Mouse (Mus musculus) c-Kit-positive CD71-positive TER-119-negative erythroid progenitor cells, embryonic 14.5 days (primary cell): ENCODE measurements around the gene Tmem94.

Source experiments
- DNase-seq: peaks from one replicate; pipeline ENCODE4 v3.0.0-alpha.2; 2013; ENCODE audit warnings: low read depth

The Tmem94 gene

DNA sequence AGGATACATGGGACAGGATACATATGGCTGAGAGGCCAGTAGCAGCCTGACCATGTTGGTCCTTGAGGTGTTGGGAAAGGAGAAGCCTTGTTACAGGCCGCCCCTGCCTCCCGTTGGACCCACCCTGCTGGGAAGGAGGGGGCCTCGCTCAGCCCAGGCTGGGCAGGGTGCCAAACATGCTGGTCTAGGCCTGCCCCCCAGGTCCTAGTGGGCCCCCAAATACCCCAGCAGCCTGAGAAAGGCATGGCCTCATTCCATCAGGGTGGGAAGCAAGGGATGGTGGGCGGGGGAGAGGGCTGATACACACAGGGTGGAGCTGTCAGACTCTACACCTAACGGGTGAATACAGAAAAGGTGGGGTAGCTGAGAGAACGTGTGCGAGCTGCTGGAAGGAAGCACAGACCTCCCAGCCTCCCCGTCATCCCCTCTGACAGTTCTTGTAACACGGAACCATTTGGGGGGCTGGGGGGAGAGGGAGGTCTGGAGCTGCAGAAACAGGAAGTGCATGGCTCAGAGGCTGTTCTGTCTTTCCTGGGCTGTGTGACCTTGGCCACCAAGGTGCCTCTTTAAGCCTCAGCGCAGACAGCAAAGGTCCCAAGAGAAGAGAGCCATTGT lies 43.6 kb downstream of the Tmem94 start:
- DNase-seq, result no peak

DNA sequence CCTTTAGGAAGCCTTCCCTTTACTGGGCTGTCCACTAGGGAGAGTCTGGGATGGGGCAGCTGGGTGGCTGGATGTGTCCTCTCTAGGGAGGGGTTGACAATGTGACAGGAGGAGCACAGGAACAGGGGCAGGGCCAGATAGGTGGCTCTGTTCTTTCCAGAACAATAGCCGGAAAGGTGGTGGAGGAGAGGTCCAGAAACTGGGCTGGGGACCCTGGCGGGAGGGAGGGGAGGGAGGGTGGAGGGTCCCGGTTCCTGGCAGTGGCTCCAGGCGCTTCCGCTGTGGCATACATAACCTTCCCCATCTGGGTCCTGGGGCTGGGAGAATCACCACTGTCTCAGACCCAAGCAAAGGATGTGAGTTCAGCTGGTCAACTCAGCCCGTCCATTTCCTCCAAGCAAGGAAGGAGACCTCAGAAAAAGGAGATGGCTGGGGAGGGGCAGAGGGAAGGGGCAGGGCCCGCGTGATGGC lies 44.1 kb downstream of the Tmem94 start:
- DNase-seq, result no peak

DNA sequence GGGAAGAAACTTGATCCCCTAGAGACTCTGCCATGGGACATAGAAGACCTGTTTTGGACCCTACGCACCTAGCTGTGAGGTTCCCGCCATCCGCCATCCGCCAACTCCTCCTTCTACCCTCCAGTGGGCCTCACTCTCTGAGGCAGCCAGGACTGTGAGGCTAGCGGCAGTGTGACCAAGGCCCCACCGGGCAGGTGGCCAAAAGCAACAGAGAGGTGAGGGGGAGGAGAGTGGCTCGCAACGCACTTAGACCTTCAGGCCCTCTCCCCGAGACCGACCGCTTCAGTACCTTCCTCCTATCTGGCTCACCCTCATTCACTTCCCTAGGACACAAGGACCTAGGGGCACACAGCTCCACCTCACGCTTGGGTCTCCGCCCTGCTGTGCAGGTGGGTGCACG lies 45.1 kb downstream of the Tmem94 start:
- no peak for DNase-seq

DNA sequence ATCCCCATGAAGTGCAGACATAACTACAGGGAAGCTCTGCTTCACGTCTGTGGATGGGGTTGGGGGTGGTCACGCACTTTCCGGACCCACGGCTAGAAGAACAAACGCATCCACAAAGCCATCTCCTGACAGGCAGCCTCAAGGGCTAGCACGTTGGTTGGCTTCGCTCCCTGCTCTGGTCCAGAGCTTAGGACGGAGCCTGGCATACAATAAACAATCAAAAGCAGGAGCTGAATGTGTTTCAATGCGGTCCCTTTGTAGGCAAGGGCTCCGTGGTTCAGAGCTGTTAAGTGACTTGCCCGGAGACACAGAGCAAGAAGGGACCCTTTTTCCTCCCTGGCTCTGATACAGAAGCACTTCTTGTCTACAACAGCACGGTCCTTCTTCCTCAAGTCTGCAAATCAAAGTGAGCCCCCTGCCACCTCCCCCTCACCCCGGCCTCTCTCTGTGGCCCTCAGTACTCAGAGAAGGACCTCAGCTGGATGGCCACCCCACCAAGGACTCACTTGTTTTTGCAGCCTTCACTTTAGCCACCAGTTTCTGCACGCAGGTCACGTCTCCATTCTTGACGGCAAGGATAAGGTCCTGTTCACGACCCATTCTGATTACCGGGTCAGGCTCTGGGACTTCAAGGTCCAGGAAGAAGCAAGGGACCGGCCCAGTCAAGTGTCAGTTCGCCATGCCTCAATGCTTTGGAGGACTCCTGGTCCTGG lies 46.3 kb downstream of the Tmem94 start:
- no peak for DNase-seq

DNA sequence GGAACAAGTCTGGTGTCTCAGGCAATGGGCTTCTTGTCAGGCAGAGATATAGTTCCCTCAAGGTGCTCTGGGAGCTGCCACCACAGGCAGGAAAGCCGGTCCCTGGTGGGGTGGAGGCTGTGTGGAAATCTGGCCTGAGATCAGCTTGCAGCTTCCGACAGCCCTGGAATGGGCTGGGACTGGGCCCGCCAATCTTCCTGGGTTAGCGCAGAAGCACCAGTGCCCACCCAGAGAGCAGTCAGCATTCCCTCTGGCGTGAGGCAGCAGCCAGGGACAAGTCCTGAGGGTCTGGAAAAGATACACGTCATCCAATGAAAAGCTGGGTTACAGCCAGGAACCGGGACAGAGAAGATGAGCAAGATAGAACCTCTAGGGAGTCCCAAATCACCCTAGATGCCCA lies 46.9 kb downstream of the Tmem94 start:
- DNase-seq, result no peak

DNA sequence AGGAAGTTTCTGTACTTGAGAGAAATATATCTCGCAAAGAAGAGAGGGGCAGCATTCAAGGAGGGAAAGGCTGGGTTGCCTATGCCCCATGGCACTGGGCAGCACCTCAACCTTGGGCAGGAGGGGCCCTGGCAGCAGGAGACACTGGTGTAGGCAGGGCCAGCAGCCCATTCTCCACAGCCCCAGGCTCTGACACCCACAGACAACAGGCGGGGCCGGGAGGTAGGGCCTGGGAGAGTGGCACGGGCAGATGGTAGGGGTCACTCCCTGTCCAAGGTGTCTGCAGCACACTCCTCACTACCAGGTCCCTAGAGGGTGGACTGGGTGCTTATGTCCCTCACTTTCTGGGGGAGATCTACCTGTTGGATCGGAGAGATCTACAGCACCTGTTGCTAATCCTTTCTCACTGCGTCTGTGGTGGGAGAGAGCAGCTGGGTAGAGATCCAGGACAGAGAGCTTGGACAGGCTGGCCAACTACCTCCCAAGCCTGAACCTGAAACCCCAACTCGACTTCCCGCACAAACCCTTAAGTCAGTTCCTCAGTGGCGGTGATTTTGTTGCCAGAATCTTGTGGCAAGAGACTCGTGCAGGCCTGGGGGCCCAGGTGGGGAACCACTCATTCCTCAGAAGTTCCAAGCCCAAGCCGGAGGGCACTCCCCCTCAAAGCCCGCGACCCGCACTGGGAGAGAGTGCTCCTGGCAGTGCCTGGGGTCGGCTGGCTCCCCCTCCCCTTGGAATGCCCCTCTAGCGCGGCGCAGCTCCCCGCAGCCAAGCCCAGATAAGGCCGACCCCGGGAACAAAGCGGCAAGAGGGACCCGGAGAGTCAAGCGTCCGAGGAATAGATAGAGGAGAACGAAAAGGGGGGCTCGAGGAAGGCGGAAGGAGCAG lies 47.5 kb downstream of the Tmem94 start:
- DNase-seq, result no peak

DNA sequence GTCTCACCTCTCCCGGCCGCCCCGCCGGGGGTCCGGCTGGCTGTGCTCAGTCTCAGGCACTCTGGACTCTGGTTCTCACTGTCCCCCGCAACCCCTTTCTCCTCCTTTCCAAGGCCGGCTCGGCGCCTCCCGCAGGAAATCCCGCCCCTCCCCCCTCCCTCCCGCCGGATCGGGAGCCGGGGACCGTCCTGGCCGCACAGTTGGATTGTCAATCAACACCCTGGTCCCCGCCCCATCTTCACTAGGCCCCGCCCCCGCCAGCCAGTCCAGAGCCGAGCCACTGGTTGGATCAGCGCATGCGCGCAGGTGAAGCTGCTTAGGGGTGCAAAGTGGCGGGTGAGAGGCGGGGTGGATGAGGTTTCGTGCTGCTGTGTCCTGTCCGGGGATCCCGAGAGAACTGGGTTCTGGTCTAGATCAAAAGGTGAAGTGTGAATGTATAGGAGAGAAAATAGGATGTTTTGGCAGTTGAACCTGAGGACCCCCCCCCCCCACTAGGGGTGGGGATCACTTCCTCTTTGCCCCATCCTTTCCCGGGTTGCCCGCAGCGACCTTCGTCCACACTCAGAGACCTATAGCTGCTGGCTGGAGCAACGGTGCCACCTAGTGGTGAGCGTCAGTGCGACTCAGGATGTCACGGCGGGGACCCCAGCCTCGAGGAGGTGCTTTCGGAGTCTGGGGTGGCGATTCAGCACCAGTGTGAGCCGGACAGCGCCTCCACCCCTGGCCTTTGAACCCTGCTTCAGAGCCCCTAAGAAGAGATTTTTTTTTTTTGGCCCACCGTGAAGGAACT lies 48.5 kb downstream of the Tmem94 start, which contains the start of gene Caskin2:
TSS of gene Caskin2 (minus strand) at position 133 of the 790 bp plus-strand sequence.
- DNase-seq, result peak; percentile 94

DNA sequence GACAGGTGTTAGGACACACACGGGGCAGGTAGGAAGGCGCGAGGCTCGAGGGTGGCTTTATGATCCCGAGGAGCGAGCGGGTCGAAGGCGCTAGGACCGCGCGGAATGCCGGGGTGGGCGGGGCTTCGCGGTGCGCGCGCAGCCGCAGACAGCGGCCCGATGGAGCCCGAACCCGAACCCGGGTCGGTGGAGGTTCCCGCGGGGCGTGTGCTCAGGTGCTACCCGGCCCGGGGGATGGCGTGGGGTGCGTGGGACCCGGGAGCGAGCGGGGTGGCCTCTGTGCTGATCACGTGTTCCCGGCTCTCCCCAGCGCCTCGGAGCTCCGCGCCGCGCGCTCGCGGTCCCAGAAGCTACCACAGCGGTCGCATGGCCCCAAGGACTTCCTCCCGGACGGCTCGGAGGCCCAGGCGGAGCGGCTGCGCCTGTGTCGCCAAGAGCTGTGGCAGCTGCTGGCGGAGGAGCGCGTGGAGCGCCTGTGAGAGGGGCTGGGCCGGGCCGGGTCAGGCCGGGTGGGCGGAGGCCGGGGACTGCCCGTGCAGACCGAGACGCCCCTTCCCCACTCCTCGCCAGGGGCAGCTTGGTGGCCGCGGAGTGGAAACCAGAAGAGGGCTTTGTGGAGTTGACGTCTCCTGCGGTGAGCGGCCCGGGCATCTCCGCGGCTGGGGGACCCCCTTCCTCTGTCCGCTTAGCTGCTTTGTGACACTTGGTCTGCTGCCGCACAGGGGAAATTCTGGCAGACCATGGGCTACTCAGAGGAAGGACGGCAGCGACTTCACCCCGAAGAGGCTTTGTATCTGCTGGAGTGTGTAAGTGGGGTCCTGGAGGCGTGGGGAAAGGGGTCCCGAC lies 49.6 kb downstream of the Tmem94 start, which contains the start of gene Tsen54:
TSS of gene Tsen54 (plus strand) at position 120 of the 846 bp plus-strand sequence.
- DNase-seq, result peak; percentile 75

DNA sequence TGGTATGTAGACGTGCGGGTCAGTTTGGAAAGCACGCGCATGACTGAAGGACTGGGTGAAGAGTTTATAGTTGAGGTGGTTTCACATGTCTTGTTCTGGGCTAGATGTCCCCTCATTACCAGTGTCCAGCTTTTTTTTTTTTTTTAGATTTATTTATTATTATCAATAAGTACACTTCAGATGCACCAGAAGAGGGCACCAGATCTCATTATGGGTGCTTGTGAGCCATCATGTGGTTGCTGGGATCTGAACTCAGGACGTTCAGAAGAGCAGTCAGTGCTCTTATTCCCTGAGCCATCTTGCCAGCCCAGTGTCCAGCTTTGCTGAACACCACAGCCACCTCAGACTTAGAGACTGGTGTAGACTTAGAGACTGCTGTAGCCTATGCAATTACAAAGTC lies 52.1 kb downstream of the Tmem94 start:
- DNase-seq, result no peak

DNA sequence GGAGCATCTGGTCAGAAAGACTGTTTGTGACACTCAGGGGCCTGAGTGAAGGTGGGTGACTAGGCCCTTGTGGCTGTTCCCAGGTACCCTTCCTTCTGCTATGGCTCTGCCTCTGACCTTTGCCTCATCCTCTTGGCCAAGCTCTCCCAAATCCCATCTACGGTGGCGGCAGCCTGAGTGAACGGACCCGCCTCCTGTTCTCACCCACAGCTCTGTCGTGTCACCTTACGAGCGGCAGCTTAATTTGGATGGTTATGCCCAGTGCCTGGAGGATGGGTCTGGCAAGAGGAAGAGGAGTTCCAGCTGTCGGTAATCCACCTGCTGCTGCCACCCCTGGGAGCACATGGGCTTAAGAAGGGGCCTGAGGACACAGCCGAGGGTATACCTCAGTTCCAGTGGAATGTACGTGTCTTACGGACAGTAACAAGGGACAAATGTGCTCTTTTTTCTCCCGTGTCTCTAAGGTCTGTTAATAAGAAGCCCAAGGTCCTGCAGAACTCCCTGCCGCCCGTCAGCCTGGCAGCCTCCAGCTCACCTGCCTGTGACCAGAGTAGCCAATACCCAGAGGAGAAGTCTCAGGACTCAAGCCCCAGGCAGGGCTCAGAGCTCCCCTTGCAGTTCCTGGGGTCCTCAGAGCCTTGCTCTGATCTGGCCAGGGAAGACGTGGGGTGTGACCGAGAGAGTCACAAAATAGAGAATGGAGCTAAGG lies 54.8 kb downstream of the Tmem94 start:
- no peak for DNase-seq

DNA sequence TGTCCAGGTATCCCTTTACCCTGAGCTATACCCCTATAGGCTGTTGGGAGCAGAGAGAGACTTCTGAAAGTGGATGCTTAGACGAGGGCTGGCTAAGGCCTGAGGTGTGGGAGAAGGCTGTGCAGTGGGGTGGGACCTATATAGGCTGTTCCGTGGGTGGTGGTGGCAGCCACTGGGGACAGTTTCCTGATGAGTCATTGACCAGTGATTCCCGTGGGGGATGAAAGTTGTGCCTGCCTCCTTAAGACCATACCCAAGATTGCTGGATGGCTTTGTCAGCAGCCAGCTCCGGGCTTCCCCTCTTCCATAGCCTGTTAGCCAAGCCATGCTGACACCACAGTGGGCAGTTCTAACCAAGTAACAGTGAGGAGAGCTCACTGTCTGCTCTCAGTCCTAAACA lies 55.8 kb downstream of the Tmem94 start:
- DNase-seq, result no peak

DNA sequence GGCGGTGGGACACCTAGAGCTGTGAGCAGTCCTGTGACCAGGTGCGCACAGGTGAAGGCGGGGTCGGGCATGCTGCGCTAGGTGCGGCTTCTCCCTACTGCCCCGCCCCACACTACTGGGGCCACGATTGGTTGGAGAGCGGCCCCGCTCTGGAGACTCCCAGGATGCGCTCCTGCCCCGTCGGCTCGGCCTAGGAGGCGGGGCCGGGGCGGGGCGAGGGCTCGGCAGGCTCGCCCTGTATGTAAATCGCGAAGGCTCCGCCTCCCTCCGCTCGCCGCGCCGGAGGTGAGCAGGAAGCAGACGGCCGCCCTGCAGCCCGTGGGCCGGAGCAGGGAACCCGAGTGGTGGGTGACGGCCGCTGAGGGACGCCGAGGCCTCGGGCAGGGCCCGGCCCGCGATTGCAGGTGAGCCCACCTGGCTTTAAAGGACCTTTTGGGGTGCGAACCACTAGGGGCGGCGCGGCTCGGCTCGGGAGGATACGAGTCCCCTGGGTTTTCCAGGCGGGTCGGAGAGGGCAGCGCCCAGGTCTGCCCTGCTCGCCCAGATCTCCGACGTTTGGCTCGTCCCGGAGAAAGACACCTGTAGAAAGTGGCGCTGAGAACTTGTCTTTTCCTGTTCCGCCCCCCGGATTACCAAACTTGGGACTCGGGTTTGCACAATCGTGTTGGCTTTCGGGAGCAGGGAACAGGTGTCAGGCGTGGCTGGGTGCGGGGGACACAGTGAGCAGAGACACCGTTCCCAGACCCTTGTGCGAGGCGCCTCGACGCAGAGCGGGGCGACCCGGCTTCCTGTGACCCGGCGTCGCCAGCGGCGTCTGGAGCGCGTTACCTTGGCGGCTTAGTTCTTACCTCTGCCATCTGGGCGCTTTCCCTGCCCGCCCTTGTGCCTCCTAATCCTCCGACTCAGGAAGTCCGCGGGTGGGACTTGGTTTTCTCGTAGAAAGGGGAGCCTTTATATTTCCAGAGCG lies 58.8 kb downstream of the Tmem94 start, which contains the start of gene Llgl2:
TSS of gene Llgl2 (plus strand) at position 276 of the 967 bp plus-strand sequence.
- DNase-seq, result peak; percentile 88

DNA sequence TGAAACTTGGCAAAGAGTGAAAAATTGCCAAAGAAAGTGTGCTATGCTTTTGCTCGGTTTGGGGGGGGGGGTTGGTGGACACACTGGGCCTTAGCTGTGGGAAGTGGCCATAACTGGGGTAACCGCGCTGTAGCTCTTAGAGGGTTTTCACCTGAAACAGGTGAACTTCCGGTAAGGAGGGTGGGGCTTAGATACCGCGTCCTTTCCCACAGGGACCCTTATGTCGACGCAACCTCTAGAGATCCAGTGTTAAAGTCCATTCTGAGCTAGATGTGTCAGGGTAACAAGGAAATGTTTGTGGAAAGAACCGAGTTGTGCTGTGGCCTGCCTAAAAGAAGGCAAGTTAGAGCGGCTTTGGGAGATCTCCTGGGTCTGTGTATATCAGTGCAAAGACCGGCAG lies 59.6 kb downstream of the Tmem94 start:
- no peak for DNase-seq

DNA sequence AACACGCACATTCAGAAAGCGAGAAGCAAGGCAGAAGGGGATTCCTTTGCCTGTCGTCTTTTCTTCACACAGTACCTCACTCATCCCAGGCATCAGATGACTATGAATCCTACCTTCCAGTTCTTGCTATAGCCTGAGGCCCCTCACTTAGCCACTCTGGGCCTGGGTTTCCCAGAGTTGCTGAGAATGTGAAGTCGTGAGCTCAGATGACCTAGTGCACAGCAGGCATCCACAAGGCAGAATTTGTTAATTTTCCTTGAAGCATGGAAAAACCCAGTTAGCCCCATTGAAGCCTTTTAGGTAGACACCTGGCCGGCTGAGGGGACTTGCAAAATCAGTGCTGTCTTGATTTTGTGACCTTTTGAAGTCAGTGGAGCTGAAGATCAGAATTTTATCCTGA lies 61.3 kb downstream of the Tmem94 start:
- no peak for DNase-seq

DNA sequence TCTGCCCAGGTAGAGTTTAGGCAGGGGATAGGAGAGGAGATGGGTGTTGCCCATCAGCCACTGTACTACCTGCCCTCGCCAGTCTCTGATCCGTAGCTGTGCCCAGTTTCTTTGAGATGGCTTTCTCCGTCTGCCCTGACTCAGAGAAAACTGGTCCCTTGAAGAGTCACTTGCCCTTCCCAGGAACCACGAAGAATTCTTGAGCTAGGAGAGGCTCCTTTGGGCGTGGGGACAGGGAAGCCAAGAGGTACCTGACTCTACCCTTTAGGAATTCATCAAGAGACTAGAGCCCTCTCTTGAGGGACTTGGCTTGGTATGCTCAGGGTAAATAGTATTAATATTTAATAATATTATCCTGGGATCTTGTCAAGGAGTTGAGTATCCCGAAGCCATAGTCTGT lies 62.4 kb downstream of the Tmem94 start:
- no peak for DNase-seq

DNA sequence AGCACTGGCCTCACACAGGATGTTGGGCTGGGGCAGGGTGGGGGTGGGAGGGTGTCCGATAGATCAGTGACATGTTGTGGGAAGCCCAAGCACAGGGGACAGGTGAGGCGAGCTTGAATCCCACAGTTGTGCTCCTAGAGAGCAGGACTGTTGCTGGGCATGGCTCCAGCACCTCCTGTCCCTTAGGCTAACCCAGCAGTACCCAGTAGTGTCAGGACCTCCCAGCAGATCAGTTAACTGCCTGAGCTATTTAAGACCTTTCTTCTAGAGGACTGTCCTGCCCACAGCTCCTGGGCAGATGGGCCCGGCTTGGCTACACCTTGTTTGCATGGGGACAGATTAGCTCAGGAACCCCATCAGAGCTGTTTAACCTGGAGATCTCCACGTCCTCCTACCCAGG lies 63.8 kb downstream of the Tmem94 start:
- DNase-seq, result no peak

DNA sequence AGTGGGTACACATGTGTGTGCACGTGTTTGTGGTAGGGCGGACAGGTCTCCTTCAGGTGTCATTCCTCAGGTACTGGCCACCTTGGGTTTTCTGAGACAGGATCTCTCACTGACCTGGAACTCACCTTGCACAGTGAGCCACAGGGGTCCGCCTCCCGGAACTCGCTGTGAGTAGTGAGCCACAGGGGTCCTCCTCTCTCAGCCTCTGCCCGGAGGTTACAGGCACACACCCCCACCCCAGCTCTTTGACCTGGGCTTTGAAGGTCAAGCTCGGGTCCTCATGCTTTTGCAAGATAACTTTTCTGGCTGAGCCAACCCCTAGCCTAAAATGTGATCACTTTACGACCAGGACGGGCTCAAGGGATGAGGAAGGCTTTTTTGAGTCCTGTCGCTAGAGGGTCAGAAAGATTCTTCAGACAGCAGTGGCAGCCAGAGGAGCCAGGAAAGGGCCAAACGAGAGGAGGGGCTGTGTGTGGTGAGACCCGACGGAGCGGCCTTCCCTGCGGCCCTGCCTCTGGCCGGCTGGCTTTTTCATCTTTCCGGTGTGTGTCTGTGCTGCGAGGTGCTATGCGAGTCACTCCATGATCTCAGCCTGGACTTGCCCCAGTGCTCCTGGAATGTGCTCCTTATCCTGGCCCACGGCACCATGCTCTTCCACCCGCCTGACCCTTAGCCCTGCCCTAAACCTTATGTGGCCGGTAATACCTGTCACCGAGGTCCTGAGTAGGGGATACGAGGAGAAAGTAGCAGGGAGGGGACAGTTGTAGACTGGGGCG lies 65.5 kb downstream of the Tmem94 start:
- DNase-seq, result no peak

DNA sequence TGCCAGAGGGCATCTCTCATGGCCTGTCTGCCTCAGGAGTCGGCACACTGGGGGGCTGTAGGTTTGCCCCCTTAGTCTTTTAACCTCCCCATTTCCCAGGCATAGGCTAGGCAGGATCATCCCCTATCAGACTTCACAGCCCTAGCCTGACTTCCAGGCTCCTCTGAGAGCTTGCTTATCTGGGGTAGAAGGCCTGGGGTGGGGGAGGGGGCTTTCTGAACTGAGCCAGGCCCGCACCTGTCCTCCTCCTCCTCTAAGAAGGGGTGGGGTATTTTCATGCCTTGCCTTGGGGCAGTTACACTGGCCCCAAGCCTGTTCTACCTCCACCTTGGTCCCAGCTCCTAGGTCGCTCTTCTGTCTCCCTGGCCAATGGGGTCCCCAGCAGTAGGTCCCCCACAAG lies 66.3 kb downstream of the Tmem94 start:
- DNase-seq, result peak; percentile 51
